Mouse (Mus musculus) midbrain, embryonic 10.5 days (tissue): ENCODE results near the gene AC124502.3. TPM values are rescaled to one million over a fixed set of nuclear protein-coding genes. Genes with fewer than 3 reads are reported as not detected.

Experiments used
- DNase-seq: peaks from one replicate; pipeline ENCODE4 v3.0.0-alpha.2; 2017; ENCODE audit warnings: low spot score
- H3K27ac ChIP-seq: fragments of 300-500 bp; sonication (generic); replicated peaks from 2 replicates; pipeline ENCODE4 v1.5.1; 2016; ENCODE audit warnings: mild to moderate bottlenecking
- H3K27me3 ChIP-seq: fragments of 300-500 bp; sonication (generic); 2 replicates; pipeline ENCODE4 v1.6.1; 2016; ENCODE audit warnings: low read depth, mild to moderate bottlenecking; ENCODE audit not compliant: poor library complexity, severe bottlenecking
- H3K36me3 ChIP-seq: fragments of 300-500 bp; sonication (generic); 2 replicates; pipeline ENCODE4 v1.6.1; 2016; ENCODE audit warnings: mild to moderate bottlenecking, moderate library complexity
- H3K4me1 ChIP-seq: fragments of 300-500 bp; sonication (generic); 2 replicates; pipeline ENCODE4 v1.6.1; 2016
- H3K4me3 ChIP-seq: fragments of 300-500 bp; sonication (generic); 2 replicates; pipeline ENCODE4 v1.5.1; 2016; ENCODE audit warnings: mild to moderate bottlenecking, moderate library complexity
- H3K9me3 ChIP-seq: fragments of 300-500 bp; sonication (generic); replicated peaks from 2 replicates; pipeline ENCODE4 v1.6.1; 2016; ENCODE audit warnings: mild to moderate bottlenecking
- WGBS: fragments of 180-500 bp; shearing (Covaris S2); methylation state at CpG from one replicate; pipeline ENCODE4 v1.1.7; 2016; 5-methylcytosine and 5-hydroxymethylcytosine counted together
- polyA plus RNA-seq: library from polyadenylated mRNA; unstranded; fragments of >200 nt; fragmentation: Nextera tagmentation; extraction: Ambion mirVana; gene quantifications from 2 replicates; pipeline ENCODE4 v1.2.1, GENCODE M21; 2016

AC124502.3 gene
- polyA plus RNA-seq, 1 experiment from 2014 or later, result 2.2 TPM

DNA sequence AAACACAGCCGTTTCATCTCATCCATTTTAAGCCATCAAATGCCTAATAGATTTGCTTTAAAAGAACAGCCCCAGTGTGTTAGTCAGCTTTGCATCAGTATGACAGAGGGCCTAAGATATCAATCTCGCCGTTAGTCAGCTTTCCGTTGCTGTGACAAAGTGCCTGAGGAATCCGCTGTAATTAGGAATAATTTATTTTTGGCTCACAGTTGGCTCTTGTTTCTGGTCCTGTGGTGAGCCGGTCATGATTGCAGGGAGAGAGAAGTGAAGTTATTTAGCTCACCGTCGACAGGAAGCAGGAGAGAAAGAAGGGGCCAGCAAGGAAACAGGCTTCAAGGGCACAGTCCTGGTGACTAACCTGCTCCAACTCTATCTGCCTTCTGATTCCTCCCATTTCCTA is 25.6 kb upstream of the AC124502.3 start:
- H3K4me3 ChIP-seq, result no peak overlapping the region

DNA sequence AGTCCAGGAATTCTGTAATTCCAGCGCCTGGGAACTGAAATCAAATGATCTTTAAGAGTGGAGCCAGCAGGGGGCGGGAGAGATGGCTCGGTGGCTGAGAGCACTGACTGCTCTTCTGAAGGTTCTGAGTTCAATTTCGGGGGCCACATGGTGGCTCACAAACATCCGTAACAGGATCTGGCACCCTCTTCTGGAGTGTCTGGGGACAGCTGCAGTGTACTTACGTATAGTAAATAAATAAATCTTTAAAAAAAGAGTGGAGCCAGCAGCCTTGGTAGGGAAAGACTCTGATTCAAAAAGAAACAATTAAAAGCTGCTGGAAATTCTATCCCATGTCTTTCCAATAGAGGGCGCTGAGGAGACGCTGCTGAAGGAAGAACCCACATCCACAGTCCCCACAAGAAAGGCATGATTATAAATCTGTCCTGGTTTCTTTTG is 23.7 kb upstream of the AC124502.3 start:
- 16% methylated on average over 8 of the region's 8 CpGs for WGBS

More for the DNA sequence above, 25.6 kb upstream of the AC124502.3 start:
- H3K4me1 ChIP-seq, result peaks cover 9% of the 10 kb centered on the region
- no peaks in the 10 kb centered on the region for H3K9me3 ChIP-seq
- 0 out of 2 replicates have a peak, but pooled peaks cover 4% of the 10 kb centered on the region for H3K27me3 ChIP-seq
- no peak for DNase-seq
- WGBS, result 83% methylated on average over 8 of the region's 8 CpGs
- no peaks in the 10 kb centered on the region for H3K36me3 ChIP-seq
- H3K27ac ChIP-seq, result no peak overlapping the region

DNA sequence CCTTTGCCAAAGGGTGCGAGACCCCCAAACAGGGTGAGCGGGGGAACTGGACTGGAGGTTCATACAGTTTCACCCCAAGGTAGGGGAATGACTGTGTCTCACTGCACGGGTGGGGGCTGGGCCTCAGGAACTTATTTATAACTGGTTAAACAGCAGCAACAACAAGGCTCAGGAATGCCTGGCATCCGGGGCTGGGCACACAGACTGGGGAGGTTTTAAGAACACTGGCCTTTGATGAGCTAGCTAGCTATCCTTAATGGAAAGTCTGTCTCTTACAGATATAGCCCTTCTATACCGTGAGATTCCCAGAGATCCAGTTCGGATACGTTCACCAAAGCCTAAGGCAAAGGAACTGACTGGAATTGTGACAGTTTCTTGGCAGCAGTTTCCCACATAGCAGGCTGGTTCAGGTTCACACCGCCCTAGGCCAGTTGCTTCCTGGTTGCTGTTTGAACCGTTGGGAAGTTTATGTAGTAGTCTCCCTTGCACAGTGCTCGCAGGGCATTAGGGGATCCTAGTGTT is 22.4 kb upstream of the AC124502.3 start:
- no peak overlapping the region for H3K27ac ChIP-seq
- no peak for DNase-seq
- 0 out of 2 replicates have a peak, but pooled peaks cover 4% of the 10 kb centered on the region for H3K27me3 ChIP-seq
- H3K4me1 ChIP-seq, result peaks cover 9% of the 10 kb centered on the region
- H3K4me3 ChIP-seq, result no peak overlapping the region
- WGBS, result 54% methylated on average over 10 of the region's 10 CpGs
- H3K9me3 ChIP-seq, result no peaks in the 10 kb centered on the region
- H3K36me3 ChIP-seq, result no peaks in the 10 kb centered on the region

More for the DNA sequence above, 23.7 kb upstream of the AC124502.3 start:
- peak; percentile 36 for DNase-seq
- peaks cover 9% of the 10 kb centered on the region for H3K4me1 ChIP-seq
- no peaks in the 10 kb centered on the region for H3K9me3 ChIP-seq
- 0 out of 2 replicates have a peak, but pooled peaks cover 4% of the 10 kb centered on the region for H3K27me3 ChIP-seq
- H3K36me3 ChIP-seq, result no peaks in the 10 kb centered on the region
- H3K4me3 ChIP-seq, result no peak overlapping the region
- no peak overlapping the region for H3K27ac ChIP-seq

DNA sequence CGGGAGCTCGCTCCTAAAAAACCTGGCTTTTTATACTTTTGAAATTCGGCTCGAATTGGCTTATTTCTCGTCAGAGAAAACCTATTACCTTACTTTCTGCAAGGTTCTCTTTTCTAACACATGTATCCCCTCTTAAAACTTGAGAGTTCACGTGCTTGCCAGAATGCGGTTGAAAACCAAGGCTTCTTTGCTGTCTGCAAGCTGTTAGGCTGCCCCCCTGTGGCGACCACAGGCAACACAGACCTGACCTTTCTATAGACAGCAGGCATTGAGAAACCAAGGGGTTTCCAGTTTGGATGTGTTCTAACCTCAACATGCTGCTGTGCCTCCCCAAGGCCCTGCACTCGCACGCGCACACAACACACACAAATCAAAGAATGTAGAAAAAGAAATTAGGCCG is 21.9 kb upstream of the AC124502.3 start:
- 21% methylated on average over 12 of the region's 12 CpGs for WGBS

DNA sequence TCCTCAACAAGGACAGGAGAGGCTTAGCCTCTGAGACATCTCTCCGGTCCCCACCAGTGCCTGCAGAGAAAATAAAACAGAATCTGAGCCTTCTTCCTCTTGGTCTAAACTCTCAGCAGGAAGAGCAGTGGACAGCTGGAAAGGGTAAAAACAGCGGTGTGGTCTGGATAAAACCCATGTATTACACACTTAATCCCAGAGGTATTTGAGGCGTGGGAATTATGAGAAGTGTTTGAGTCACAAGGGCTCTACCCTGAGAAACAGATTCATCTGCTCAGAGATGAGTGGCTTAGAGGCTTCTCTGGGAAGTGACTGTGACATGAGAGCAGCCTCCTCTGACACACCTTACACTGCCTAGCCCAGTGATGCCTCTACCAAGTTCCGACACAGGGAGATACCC is 21.1 kb upstream of the AC124502.3 start:
- 80% methylated on average over 4 of the region's 4 CpGs for WGBS
- DNase-seq, result no peak
- Histone ChIP-seq H3K4me3 (no peak overlapping the region), H3K4me1 (peaks cover 9% of the 10 kb centered on the region), H3K27me3 (peaks cover 9% of the 10 kb centered on the region; the same call in 1 of the 2 replicates), H3K36me3 (no peaks in the 10 kb centered on the region), H3K27ac (no peak overlapping the region), H3K9me3 (no peaks in the 10 kb centered on the region)

More for the DNA sequence above, 21.9 kb upstream of the AC124502.3 start:
- Histone ChIP-seq H3K4me3 (no peak overlapping the region), H3K9me3 (no peaks in the 10 kb centered on the region), H3K4me1 (peaks cover 9% of the 10 kb centered on the region), H3K36me3 (no peaks in the 10 kb centered on the region), H3K27ac (no peak overlapping the region), H3K27me3 (0 out of 2 replicates have a peak, but pooled peaks cover 4% of the 10 kb centered on the region)
- DNase-seq, result peak; percentile 76

DNA sequence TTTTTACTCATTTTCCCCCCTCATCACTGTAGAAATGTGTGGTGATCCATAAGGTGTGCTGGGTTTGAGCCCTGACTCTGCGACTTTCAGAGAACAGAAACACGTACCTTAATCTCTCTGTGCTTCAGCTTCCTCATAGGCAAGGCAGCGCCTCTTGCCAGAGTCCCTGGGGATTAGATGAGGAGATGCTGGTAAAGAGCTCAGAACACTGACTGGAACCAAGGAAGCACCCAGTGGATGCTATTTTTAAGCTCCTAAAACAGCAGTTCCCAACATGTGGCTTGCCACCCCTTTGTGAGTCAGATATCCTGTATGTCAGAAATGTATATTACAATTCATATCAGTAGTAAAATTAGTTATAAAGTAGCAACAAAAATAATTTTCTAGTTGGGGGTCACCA is 20.5 kb upstream of the AC124502.3 start:
- DNase-seq, result no peak
- H3K4me1 ChIP-seq, result peaks cover 9% of the 10 kb centered on the region
- H3K27ac ChIP-seq, result no peak overlapping the region
- 80% methylated on average over 3 of the region's 3 CpGs for WGBS
- H3K4me3 ChIP-seq, result no peak overlapping the region
- peaks cover 10% of the 10 kb centered on the region; the same call in 1 of the 2 replicates for H3K27me3 ChIP-seq
- H3K36me3 ChIP-seq, result no peaks in the 10 kb centered on the region
- H3K9me3 ChIP-seq, result no peaks in the 10 kb centered on the region

DNA sequence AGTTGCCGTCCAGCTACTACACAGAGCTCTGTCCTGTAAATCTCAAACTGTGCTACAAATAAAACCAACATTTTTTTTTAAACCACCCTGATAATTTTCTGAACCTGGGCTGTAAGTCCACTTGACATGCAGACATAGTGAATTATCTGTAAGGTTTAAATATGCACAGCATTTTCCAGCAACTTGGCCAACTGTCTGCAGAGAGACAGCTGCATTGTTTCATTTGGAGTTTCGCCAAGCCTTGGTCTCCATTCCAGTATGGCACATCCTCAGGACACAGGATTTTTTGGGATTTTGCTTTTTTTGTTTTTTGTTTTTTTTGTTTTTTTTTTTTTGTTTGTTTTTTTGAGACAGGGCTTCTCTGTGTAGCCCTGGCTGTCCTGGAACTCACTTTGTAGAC is 17.3 kb upstream of the AC124502.3 start:
- H3K27me3 ChIP-seq, result peaks cover 6% of the 10 kb centered on the region; the same call in 1 of the 2 replicates
- peaks cover 6% of the 10 kb centered on the region for H3K36me3 ChIP-seq
- no peak overlapping the region for H3K4me3 ChIP-seq
- H3K4me1 ChIP-seq, result peaks cover 23% of the 10 kb centered on the region
- DNase-seq, result no peak
- 89% methylated on average over 2 of the region's 2 CpGs for WGBS
- H3K9me3 ChIP-seq, result no peaks in the 10 kb centered on the region
- no peak overlapping the region for H3K27ac ChIP-seq

DNA sequence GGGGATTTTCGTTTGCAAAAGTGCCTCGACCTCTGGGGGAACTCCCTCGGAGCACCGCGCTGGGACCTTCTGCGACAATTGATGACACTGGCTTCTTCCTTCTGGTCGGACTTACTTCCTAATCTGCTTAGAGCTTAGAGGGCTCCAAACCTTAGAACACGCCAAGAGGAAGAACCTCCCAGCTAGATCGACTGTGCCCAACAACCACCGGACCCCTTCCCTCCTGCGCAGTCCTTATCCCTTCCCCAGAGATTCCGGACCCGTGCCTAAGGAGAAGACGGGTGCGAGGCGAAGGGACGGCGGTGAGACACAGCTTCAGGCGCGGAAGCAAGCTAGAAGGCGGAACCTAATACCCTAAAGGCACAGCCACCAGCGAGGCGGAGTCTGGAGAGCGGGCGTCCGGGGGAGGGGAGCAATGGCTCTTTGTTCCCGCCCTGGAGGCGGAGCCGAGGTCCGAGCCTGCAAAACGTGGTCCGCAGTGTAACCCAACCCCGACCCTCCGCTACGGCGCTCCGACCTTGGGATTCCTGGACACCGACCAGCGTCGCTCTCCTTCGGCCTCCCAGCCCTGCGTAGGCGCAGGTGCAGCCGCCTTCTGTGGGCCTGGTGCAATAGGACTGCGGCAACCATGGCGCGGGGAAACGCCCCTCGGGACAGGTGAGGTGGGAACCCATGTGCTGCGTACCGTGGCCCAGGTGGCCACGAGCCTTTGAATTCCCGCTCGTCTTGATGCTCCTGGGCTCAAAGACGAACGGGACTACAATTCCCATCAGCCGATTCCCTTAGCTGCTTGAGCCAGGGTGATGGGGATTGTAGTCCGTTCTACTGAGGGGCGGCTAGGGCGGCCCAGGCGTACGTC is 14.8 kb upstream of the AC124502.3 start, which contains the start of gene Slc29a2:
Gene Slc29a2, plus strand, starts transcription at position 240 of the 859 bp plus-strand sequence.
- Histone ChIP-seq H3K4me1 (peaks cover 20% of the 10 kb centered on the region), H3K27ac (peak within 1 kb of the TSS; percentile 92), H3K27me3 (peaks cover 6% of the 10 kb centered on the region; the same call in 1 of the 2 replicates), H3K9me3 (no peaks in the 10 kb centered on the region), H3K36me3 (peaks cover 31% of the 10 kb centered on the region), H3K4me3 (peak within 1 kb of the TSS; percentile 56)
- under 1% methylated on average over 62 of the region's 62 CpGs for WGBS
- DNase-seq, result peak; percentile 94

DNA sequence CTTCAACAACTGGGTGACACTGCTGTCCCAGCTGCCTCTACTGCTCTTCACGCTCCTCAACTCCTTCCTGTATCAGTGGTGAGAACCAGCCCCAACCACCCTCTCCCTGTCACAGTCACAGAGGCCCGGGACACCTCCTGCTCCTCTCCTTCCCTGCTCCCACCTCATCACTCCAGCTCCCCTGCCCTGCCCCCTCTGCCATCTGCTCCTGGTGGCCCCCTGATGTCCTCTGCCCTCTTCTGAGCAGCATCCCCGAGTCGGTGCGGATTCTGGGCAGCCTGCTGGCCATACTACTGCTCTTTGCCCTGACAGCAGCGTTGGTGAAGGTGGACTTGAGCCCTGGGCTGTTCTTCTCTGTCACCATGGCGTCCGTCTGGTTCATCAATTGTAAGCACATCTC is 12.6 kb upstream of the AC124502.3 start:
- Histone ChIP-seq H3K36me3 (peaks cover 53% of the 10 kb centered on the region), H3K27me3 (peaks cover 6% of the 10 kb centered on the region; the same call in 1 of the 2 replicates), H3K4me3 (no peak overlapping the region), H3K27ac (no peak overlapping the region), H3K9me3 (no peaks in the 10 kb centered on the region), H3K4me1 (peaks cover 20% of the 10 kb centered on the region)
- 93% methylated on average over 8 of the region's 8 CpGs for WGBS
- no peak for DNase-seq

DNA sequence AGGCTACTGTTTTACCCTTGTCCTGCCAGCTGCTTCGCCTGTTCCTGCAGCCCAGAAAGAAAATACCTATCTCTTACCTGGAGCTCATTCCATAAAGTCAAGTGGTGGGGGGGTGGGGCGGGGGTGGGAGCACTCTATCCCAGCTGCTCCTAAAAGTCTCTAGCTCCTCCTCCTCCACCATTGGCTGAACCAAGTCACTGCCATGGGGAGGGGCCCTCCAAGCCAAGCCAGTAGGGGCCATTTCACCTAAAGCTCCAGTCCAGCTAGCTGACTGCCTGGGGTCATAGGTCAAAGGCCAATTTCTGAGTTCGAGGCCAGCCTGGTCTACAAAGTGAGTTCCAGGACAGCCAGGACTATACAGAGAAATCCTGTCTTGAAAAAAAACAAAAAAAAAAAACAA is 6.0 kb upstream of the AC124502.3 start:
- WGBS, result 83% methylated on average over 3 of the region's 3 CpGs
- no peak for DNase-seq
- Histone ChIP-seq H3K4me3 (no peak overlapping the region), H3K27ac (no peak overlapping the region), H3K27me3 (no peaks in the 10 kb centered on the region), H3K36me3 (peaks cover 45% of the 10 kb centered on the region), H3K9me3 (no peaks in the 10 kb centered on the region), H3K4me1 (peaks cover 6% of the 10 kb centered on the region)

DNA sequence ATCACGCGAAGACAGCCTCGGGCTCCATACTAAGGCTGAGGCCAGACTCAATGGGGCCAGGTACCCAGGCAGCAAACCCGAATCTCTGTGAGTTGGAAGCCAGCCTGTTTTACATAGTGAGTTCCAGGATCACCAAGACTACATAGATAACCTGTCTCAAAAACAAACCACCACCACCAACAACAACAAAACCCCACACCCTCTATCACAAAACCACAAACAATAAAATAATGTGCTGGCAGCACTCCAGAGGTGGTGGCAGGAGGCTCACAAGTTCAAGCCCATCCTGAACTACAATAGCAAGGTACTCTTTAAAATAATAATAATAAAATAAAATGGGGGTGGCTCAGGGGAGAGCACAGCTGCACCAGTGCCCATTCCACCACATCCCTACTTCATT is 2.1 kb upstream of the AC124502.3 start:
- Histone ChIP-seq H3K27me3 (peaks cover 9% of the 10 kb centered on the region), H3K36me3 (peaks cover 6% of the 10 kb centered on the region), H3K27ac (no peak overlapping the region), H3K4me3 (no peak overlapping the region), H3K4me1 (peaks cover 36% of the 10 kb centered on the region), H3K9me3 (no peaks in the 10 kb centered on the region)
- WGBS, result 85% methylated on average over 4 of the region's 4 CpGs
- DNase-seq, result no peak

DNA sequence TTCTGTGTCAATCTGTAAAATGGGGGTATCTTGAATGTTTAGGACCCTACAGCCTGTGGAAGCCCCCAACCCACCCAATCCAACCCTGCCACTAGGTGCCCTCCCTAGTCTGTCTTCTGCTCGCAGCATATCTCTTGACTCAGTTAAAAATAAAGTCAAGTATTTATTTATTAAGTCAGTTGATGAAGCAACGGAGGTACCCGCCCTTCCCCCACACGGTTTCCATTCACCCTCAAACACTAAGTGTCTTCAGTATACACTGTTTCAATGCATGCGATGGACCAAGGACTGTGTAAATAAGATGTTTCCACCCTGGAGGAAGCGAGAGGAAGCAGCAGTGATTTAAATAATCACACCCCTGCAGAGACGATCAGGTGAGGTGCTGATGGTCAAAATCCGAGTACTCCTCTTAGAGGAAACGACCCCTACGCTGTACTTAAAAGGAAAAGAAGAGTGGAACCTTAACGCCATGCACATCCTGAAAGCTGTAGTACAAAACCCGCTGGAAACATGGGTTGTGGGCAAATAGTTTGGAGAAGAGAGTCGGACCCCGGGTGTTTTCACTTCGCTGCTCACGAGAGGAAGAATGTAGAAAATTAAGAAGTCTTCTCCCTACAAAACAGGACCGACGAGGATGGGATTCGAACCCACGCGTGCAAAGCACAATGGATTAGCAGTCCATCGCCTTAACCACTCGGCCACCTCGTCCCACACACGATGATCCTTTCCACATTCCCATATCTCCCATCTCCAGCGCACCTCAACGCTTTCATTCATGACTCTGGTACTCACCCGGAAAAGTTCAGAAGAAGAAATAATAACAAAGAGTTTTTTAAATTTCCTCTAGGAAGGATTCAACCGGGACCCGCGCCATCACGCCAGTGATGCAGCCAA is 766 bp upstream of the AC124502.3 start:
- H3K27ac ChIP-seq, result peak overlapping the region; percentile 92
- peaks cover 9% of the 10 kb centered on the region for H3K27me3 ChIP-seq
- WGBS, result 6% methylated on average over 32 of the region's 32 CpGs
- peak; percentile 90 for DNase-seq
- peaks cover 49% of the 10 kb centered on the region for H3K4me1 ChIP-seq
- H3K36me3 ChIP-seq, result peaks cover 7% of the 10 kb centered on the region
- peak overlapping the region; percentile 95 for H3K4me3 ChIP-seq
- no peaks in the 10 kb centered on the region for H3K9me3 ChIP-seq
